Mouse (Mus musculus): ENCODE results near the gene Slc45a2.

Gene Slc45a2

DNA sequence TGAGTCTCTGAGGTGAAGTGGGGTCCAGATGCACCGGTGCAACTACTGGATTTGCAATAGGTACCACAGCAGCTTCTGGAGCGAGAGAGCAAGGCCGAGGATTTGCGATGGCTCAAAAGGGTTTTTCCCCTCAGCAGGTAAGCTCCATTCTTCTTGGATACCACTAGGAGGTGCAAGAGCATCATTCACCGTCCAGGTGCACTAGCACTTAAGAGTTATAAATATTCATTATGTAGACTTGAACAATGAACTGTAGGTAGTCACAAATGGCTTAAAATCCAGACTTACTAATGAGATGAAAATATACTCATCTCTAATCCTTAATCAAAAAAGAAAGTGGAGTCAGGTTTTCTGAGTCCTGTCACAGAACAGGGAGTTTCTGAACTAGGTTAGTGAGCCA is 8.2 kb downstream of the Slc45a2 start:
- no peak for DNase-seq

- no peak for DNase-seq
Measured at GRCm38 (mm10) chr15:11010976-11011548, 10.5 kb downstream of the Slc45a2 start.

GRCm38 (mm10) chr15:11014931-11015330 is 14.4 kb downstream of the Slc45a2 start:
- no peak for DNase-seq

- DNase-seq = no peak
Measured at GRCm38 (mm10) chr15:11026801-11027561, 26.5 kb downstream of the Slc45a2 start.

DNA sequence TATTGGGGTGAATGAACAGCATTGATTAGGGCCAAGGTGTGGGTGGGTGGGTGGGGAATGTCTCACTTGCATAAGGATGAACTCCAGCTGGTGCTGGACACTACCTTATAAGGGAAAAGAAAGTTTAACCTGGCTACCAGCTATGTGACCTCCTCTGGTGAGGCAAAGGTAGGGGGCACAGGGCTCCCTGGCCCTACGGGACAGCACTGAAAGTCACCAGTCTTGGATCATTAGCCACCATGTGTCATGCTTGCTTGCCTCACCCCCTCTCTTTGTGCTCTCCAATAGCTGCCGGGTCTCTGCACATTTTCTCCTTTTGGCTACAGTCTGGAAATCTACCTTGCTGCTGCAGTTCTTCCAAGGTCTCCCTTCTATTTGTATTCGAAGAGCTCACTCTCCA is 29.7 kb downstream of the Slc45a2 start:
- DNase-seq = no peak

DNA sequence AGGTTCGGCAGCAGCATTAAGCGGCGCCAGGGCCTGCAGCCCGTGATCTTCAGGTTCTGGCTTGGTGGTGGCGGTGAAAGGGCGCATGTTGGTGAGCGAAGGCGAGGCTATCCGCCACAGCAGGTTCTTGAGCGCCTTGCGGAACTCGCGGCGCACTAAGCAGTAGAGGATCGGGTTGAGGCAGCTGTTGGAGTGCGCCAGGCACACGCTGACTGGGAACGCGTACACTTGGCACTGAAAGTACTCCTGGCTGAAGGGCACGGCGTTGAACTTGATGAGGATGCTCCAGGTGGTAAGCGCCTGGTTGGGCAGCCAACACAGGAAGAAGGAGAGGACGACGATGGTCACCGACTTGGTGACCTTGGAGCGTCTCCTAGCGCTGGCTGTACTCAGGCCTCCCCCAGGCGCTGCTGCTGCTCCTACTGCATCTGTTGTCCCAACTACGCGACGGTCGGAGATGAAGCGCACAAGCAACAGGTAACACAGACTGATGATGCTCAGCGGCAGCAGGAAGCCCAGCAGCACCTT is 35.5 kb downstream of the Slc45a2 start:
- DNase-seq = no peak

GRCm38 (mm10) chr15:11036535-11037375 is 36.2 kb downstream of the Slc45a2 start:
- no peak for DNase-seq

DNA sequence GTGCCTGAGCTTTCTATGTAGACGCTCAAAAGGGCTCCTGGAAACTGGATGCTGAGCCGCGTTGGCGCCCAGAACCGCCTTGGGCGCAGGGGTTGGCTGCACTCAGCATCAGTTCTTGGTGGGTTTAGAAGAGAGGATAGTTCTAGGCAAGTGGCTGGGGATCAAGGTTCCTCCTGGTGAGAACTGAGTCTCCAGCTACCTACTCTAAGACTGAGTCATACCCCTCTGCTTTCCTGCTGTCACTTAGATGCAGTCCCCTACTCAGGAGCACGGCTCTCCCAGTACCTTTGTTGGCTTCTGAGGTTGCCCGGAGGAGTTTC is 36.8 kb downstream of the Slc45a2 start:
- DNase-seq = no peak

- DNase-seq = no peak
Measured at GRCm38 (mm10) chr15:11037711-11038110, 37.2 kb downstream of the Slc45a2 start, which contains the start of gene Rxfp3. Rxfp3 (minus strand) TSS chr15:11037991.

- peak; percentile 5 to 42 for DNase-seq
Measured at GRCm38 (mm10) chr15:11038476-11038875, 38.0 kb downstream of the Slc45a2 start.

DNA sequence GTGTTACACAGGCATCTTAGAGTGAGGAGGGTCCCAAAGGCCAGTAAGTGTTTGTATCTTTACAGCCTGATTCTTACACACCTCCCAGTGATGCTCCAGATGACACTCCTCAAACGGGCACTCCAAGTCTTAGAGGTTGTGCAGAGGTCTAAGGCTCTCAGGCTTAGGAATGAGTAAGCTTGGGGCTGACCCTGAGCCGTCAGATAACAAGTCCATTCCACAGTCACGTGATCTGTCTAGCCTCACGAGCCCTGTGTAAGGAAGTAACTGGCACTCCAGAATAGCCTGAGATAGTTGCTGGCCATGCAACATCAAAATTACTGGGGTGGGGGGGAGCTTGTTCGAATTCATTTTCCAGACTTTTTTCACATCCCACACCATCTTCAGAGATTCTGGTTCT is 39.5 kb downstream of the Slc45a2 start:
- no peak for DNase-seq

- no peak for DNase-seq
Measured at GRCm38 (mm10) chr15:11041229-11041628, 40.7 kb downstream of the Slc45a2 start.

DNA sequence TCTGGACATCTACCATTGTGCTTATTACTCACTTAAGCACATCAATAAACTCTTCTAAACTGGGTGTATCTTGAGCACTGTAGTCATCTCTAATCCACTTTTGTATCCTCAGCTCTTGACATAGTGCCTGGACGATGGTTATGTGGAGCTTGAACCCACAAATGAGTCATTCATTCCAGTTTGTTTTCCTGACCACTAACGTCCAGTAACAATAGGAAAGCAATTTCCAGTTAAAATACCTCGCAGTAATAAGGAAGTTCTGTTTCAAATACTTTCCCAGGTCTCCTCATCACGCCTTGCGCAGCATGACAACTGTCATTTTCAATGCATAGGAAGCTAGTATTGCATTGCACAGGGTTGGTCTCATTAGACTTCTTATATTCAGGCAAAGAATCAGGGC is 42.3 kb downstream of the Slc45a2 start:
- DNase-seq = no peak

GRCm38 (mm10) chr15:11053678-11054439 is 53.3 kb downstream of the Slc45a2 start:
- no peak for DNase-seq

DNA sequence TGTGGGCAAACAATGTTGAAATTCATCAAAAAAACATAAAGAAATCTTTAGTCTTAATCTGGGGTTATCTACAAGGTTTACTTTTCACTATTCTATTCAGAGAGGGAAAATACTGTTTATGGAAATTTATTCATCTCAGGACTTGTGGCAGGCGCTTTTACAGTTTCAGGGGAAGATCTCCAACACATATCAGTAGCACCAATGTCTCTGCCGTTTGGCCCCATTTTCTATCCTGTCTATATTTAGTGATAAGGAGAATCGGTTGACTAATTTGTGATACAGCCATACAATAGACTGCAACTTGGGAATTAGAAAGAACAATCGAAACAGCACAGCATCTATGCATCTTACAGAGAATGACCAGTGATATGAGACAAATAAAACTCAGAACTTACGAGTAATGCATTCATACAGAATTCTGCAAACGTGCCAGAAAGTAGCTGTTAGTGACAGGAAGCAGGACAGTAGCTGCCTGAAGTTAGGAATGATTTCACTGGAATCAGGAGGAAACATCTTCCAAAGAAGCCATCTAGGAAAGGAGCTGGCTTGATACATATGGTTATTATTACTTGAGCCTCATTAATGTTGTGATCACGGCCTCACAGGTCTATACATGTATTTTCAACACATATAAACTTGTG is 54.0 kb downstream of the Slc45a2 start:
- no peak for DNase-seq

DNA sequence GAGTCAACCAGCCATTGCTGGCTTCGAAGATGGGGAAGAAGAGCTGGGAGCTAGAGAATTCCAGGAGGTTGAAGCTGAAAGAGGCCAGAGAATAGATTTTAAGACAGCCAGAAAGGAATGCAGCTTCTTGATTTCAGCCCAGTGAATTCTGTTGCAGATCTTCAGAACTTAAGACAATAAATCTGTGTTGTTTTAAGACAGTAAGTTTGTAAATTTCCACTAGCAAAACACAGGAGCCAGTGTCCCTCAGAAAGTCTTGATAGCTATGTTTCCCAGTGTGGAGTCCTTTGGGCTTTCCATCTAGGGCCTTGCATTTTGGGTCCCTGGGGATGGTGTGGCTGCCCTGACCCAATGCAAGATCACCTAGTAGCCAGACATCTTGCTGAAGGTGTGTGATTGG is 62.4 kb downstream of the Slc45a2 start:
- no peak for DNase-seq

DNA sequence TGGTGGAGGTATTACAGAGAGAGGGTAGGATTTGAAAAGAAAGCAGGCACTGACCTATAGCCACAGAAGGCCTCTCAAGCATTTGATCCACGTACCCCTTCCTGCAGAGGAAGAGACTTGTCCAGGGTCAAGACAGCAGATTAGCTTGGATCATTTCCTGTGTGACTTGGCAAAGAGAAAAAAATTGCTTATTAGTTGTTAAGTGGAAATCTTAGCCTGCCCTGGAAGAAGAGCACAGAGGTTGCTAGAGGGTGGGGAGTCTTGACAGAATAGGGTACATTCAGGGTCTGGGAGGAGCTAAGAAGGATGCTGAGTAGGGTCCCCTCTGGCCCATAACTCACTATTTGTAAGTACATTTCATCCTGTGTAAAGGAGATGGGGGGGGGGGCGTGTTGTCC is 63.6 kb downstream of the Slc45a2 start:
- DNase-seq = no peak

DNA sequence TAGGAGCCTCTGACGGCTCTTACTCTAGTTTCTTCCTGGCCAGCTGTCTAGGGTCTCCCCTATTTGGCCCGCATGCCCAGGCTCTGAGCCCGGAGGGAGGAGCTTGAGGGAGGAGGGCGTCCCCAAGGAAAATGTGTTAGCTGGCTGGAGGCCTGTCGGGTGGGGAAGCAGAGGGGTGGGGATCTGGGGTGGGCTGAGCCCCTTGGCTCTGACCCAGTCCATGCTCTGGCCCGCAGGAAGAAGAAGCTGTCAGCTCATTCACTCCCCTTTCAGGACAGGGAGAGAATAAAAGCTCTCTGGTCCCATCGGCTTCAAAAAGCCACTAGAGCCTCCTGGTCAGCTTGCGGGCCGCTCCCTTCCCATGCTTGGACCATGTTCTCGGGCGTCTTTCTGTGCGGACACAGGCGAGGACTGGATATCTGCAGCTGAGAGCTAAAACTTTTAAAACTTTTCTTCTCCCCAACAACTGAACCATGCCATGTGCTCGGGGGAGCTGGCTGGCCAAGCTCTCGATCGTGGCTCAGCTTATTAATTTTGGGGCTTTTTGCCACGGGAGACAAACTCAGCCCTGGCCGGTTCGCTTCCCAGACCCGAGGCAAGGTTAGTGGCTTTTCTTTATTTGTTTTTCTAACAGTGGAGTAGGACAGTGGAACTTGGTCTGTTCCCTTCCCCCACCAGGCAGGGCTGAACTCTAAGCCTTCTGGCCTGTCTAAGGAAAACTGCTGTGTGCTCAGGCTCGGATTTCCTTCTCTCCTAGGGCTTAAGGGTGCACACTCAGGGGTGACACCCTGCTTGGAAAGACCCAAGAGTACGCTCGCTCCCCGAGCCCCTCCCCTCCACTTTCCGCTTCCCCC is 64.3 kb downstream of the Slc45a2 start, which contains the start of gene Adamts12:
Gene Adamts12 (plus strand): TSS at position 233 of the 854 bp plus-strand sequence.
- peak in 1 of 2 experiments; percentile 15 for DNase-seq

- no peak for DNase-seq
Measured at GRCm38 (mm10) chr15:11065528-11066171, 65.1 kb downstream of the Slc45a2 start.

GRCm38 (mm10) chr15:11066299-11066698 is 65.8 kb downstream of the Slc45a2 start:
- no peak for DNase-seq

DNA sequence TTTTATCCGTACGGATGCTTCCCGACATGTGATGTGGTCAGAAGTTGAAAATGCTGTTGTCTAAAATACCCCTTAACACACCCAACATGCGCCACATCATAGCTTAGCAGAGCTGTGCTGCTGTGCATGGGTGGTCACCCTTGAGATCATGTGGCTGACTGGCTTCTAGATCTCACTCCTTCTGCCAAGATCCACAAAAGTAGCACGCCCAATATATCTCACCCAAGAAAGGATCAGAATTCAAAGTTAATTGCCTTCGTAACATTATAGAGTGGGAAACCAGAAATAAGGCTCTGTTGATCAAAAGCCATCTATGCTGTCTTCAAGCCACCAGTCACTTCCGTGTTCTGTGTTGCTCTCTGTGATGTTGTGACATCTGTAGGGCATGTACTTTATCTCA is 67.4 kb downstream of the Slc45a2 start:
- DNase-seq = no peak

Data from cerebellum, adult 18-20 months (tissue).